Mouse (Mus musculus): ENCODE measurements around the gene Kif17. TPM values are rescaled to one million over a fixed set of nuclear protein-coding genes. Genes with fewer than 3 reads are reported as not detected.

Gene Kif17
- 0.23 and 0.31 TPM in 2 replicates for polyA plus RNA-seq (2012; rRNA removed)

- 2% methylated on average over 74 of the region's 74 CpGs for WGBS
Observed at GRCm38 (mm10) chr4:138250088-138250960, at the start of gene Kif17, which contains the start of gene Sh2d5. Gene Kif17, plus strand, starts transcription at chr4:138250435. Gene Sh2d5, plus strand, starts transcription at chr4:138250403.

GRCm38 (mm10) chr4:138200769-138201168, 49.5 kb upstream of the Kif17 start:
- WGBS: 85% methylated on average over 3 of the region's 3 CpGs
- DNase-seq (ENCODE audit: low read depth, low spot score): no peak

More at GRCm38 (mm10) chr4:138250088-138250960, at the start of gene Kif17, which contains the start of gene Sh2d5:
- DNase-seq (ENCODE audit: low read depth, low spot score): no peak

- 64% methylated on average over 9 of the region's 9 CpGs for WGBS
- no peak for DNase-seq (ENCODE audit: low read depth, low spot score)
Observed at GRCm38 (mm10) chr4:138201696-138202095, 48.5 kb upstream of the Kif17 start.

DNA sequence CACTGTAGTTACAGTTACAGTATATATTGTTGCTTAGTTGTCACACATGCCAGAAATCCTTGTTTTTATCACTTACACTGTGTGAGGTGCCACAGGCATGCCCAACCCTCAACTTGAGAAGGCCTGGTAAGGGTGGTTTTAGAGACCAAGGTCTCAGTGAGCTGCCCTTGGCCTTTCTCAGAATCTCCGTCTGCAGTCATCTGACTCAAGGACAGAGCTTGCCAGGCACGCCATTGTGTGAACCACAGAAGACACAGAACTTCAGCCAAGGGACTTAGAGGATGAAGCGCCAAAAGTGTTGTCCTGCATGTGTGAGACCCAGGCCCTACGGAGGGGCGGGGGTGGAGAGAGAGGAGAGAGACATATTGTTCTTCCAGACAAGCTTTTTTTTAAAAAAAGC, 40.1 kb upstream of the Kif17 start:
- DNase-seq (ENCODE audit: low read depth, low spot score): no peak
- WGBS: 90% methylated on average over 5 of the region's 5 CpGs

DNA sequence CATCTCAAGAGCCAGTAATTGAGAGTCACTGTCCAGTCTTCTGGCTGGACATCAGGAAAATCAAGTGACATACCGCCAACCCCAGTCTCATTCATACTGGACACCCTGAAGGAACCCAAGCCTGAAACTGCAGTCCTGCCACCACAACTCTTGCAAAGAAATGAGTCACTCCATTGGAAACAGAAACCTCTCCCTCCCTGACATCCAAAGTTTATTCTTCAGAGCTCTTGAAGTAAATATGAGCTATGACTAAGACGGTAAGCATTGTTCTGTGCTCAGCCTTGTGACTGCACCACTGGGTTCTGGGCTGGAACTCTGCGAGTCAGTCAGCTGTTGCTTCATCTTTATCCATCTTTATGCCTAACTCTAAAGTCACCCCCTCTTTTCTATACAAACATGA, 36.4 kb upstream of the Kif17 start:
- no peak for DNase-seq (ENCODE audit: low read depth, low spot score)
- WGBS: 33% methylated on average over 3 of the region's 3 CpGs

DNA sequence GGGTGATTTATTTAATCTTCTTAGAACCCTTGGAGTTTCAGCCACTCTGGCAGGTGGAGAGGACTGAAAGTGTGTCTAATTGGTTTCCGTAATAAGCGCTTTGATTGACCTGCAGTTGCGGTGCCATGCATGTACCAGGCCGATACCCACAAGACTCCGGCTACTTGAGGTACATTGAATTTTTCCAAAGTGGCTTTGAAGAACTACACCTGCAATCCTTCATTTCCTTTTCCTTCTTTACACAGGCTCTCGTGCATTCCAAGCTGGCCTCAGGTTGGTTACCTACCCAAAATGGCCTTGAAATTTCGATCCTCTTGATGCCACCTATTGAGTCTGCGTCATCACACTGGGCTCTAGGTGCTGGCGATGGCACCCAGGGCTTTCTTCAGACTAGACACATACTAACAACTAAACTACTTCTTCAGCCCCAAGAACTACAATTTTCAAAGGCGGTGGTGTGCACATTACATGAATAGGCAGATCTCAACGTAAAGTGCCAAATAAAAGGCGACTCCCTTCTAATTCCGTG, 34.5 kb upstream of the Kif17 start:
- 37% methylated on average over 13 of the region's 13 CpGs for WGBS
- DNase-seq (ENCODE audit: low read depth, low spot score): no peak

DNA sequence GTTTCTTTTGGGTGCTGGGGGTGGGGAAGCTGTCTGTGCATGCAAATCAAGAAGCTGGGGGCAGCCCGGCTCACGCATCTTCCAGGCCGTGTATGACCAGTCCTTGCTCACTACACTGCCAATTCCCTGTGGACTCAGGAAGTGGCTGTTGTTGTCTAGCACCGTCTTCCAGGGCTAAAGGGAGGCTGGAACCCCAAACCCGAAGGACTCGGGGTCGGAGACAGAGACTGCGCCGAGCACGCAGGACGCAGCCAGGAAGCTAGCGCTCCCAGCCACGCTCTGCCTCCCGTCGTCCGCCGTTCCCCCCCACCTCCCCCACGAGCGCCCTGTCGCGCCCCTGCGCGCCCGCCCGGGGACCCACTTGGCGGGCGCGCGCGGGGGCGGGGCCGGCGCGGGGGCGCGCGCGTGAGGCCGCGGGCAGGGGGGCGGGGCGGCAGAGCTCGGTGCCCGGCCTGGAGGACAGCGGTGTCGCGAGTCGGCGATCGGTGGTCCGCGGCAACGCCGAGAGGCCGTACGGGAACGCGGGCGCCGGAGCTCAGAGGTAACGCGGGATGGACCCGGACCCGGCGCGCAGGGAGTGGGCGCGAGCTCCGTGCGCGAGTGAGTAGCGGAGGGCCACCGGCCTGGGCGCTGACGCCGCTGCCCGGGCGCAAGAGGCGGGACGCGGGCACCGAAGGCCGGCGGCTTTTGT, 33.9 kb upstream of the Kif17 start, which contains the start of gene Hp1bp3:
Gene Hp1bp3 (plus strand): TSS at position 97 of the 691 bp plus-strand sequence.
- WGBS: under 1% methylated on average over 84 of the region's 84 CpGs

DNA sequence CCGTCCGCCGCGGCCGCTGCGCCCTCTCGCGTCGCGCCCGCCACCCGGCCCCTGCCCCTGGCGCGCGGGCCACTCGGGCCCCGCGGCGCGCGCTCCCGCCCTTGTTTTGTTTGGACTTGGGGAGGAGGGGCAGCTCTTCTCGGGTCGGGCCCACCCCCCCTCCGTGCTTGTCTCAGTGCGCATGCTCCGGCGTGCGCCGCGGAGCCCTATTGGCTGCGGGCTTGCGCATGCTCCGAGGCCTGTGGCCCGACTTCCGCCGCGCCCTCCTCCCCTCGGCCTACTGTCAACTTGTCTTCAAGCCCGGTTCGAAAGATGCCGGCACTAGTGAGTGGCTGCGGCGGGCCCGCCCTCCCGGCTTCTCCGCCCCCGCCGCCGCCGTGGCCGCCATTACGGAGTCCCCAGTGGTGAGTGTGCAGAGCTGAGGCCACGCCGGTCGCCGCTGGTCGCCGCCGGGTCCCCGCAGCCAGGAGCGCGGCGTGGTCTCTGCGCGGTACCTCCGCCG, 33.3 kb upstream of the Kif17 start:
- under 1% methylated on average over 67 of the region's 68 CpGs for WGBS
- DNase-seq (ENCODE audit: low read depth, low spot score): peak; percentile 80

More for the DNA sequence above, 33.9 kb upstream of the Kif17 start, which contains the start of gene Hp1bp3:
- no peak for DNase-seq (ENCODE audit: low read depth, low spot score)

GRCm38 (mm10) chr4:138217441-138217840, 32.8 kb upstream of the Kif17 start:
- under 1% methylated on average over 36 of the region's 36 CpGs for WGBS
- no peak for DNase-seq (ENCODE audit: low read depth, low spot score)

- DNase-seq (ENCODE audit: low read depth, low spot score): no peak
- WGBS: 54% methylated on average over 11 of the region's 11 CpGs
Observed at GRCm38 (mm10) chr4:138217951-138218685, 32.1 kb upstream of the Kif17 start.

DNA sequence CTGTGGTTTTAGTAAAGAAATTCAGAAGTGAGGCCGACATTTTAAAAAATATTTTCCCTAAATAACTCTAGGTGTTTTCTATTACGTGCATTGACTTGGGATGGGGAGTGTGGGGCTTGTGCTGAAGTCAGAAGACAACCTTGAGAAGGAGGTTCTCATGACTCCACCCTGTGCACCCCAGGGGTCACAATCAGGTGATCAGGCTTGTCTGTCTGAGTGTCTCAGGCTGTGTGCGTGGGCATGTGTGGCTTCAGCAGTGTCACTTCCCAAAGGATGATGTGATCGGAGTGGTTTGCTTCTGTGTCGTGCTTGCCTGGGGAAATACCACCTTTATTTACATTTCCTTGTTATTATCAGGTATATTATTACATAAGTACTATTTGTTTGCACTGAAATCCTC, 30.9 kb upstream of the Kif17 start:
- no peak for DNase-seq (ENCODE audit: low read depth, low spot score)
- whole genome bisulfite sequencing: 69% methylated on average over 5 of the region's 5 CpGs

- 72% methylated on average over 7 of the region's 7 CpGs for WGBS
- no peak for DNase-seq (ENCODE audit: low read depth, low spot score)
Observed at GRCm38 (mm10) chr4:138220761-138221160, 29.5 kb upstream of the Kif17 start.

GRCm38 (mm10) chr4:138221406-138221805, 28.8 kb upstream of the Kif17 start:
- WGBS: 81% methylated on average over 5 of the region's 5 CpGs
- no peak for DNase-seq (ENCODE audit: low read depth, low spot score)

DNA sequence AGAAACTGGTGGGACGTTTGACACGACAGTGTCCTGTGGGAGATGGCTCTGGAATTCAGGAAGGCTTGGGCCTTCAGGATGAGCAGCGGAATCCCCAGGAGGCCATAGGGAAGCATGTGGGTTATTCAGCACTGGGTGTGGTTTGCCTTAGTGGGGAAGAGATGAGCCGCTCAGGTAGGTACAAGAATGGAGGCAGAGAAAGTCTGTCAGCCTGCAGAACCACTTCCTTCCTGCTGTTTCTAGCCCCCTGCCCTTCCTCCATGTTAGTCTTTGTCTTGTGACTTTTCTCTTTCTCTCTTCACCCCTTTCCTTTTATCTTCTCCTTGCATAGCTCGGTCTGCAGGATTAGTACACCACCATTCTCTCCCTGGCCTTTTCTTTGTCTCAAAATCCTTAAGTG, 27.8 kb upstream of the Kif17 start:
- WGBS: 74% methylated on average over 5 of the region's 5 CpGs
- no peak for DNase-seq (ENCODE audit: low read depth, low spot score)

- 67% methylated on average over 10 of the region's 10 CpGs for WGBS
- DNase-seq (ENCODE audit: low read depth, low spot score): no peak
Observed at GRCm38 (mm10) chr4:138223623-138224022, 26.6 kb upstream of the Kif17 start.

DNA sequence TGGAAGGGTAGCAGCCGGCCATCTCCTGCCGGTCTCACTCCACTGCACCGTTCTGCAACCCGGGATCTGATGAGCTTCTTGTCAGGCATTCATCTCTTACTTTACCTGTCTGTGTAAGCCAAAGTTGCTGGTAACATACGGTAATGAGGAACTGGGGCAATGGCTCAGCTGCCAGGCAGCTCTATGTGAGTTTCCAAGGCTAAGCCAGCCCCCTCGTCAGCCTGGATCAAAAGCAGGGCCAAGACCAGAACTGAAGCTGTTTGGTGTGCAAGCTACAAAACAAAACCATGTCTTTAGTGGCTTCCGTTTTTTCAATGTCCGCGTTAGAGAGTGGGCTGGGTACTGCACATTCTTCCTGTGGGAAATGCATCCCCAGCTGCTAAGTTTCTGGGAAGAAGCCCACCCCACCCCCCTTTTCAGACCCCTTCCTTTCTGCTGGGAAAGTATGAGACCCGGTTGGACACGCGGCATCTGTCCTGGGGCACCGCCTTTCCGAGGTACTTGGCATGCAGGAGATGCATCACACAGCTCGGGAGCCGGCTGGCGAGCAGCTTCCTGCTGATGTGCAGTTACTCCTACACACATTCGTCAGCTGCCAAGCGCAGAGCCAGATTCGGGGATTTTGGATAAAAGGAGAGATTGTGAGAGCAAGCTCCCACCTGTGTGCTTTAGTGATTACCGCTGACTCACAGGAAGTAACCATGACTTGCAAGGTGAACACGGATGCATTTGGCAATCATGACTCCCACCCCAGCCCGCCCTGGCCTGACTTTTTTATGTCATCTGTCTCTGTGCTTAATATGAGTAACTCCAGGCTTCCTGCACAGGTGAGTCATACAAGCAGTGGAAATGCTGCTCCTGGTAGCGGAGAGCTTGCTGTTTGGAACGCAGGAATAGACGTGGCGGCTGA, 3.2 kb upstream of the Kif17 start:
- WGBS: 74% methylated on average over 27 of the region's 27 CpGs
- no peak for DNase-seq (ENCODE audit: low read depth, low spot score)

DNA sequence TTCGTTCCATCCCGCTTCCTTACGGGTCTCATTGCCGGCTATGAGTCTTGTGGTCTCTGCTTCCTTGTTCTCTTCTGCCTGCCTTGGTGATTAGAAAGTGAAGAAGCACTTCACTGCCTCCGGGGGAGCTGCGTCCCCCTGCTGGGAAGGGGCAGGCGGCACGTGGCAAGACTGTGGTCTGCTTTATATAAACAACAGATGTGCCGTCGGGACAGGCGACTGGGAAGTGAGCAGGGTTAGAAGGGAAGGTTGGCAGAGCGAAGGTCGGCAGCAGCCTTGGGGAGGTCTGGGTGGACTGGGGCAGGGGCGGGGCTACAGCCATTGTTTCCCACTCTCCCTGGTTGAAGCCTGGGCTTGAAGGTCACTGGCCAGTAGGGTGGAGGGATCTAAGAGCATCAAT, 1.6 kb downstream of the Kif17 start:
- WGBS: 2% methylated on average over 14 of the region's 14 CpGs

GRCm38 (mm10) chr4:138252231-138252630, 2.0 kb downstream of the Kif17 start:
- DNase-seq (ENCODE audit: low read depth, low spot score): no peak
- WGBS: 49% methylated on average over 5 of the region's 5 CpGs

More for the DNA sequence above, 1.6 kb downstream of the Kif17 start:
- no peak for DNase-seq (ENCODE audit: low read depth, low spot score)

Data from large intestine, adult 2 months (tissue).